Mouse (Mus musculus): Measurements from ENCODE around the gene Arpp21. TPM values are rescaled to one million over a fixed set of nuclear protein-coding genes. Genes with fewer than 3 reads are reported as not detected.

Gene Arpp21
- polyA plus RNA-seq (2015; fragmentation: Nextera tagmentation; extraction: Ambion mirVana), result 48.2 and 61.8 TPM in 2 replicates

DNA sequence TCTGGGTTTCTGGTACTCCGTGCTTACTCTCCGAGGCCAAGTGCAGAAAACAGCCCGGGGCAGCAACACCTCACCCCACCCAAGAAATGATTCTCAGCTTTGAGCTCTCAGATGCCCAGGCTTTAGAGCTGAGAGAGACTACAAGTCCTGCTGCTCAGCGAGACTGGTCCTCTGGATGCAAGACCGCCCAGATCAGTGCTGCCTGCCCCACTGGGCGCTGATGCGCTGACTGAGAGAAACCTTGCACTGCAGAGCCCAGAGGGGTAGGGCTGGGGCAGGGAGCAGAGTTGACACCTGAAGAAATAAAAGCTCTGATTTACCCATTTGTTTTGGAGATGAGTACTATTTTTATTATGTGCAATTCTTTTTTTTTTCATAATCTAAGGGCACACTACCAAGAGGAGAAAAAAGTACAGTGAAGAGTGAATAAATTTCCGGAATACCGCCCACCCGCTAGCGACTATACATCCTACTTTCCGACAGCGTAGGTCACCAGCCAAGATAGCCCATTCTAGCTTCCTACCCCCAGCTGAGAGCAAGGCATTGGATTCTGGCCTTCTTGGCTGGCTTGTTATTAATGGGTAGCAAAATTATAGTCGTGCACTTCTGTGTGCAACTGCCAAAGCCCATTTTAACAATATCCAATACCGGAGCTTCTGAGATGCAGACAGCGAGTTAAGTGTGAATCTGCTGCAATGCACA lies at the start of gene Arpp21:
Arpp21 (minus strand) TSS at position 243 of the 702 bp plus-strand sequence.
- H3K36me3 ChIP-seq (ENCODE audit: control insufficient read depth, insufficient read depth, low read length), result no peaks in the 10 kb centered on the region
- H3K27ac ChIP-seq (ENCODE audit: low read depth, low read length), result peak within 1 kb of the TSS; percentile 96
- peak within 1 kb of the TSS; percentile 90 for H3K9ac ChIP-seq (ENCODE audit: low read depth, low read length)
- H3K27me3 ChIP-seq (replicated peaks; ENCODE audit: control insufficient read depth, insufficient read depth, low read length), result no peaks in the 10 kb centered on the region
- no peaks in the 10 kb centered on the region for H3K4me1 ChIP-seq (ENCODE audit: control insufficient read depth, insufficient read depth, low read depth, low read length)
- no peaks in the 10 kb centered on the region for H3K9me3 ChIP-seq (ENCODE audit: control insufficient read depth, low read length)
- peak; percentile 74 for ATAC-seq
- peak within 1 kb of the TSS; percentile 69 for H3K4me3 ChIP-seq (ENCODE audit: low read length)
- 10% methylated on average over 16 of the region's 16 CpGs for WGBS
- H3K4me2 ChIP-seq (ENCODE audit: low read length), result peak within 1 kb of the TSS; percentile 83

- no peak for ATAC-seq
- Histone ChIP-seq H3K4me2 (ENCODE audit: low read length) (no peak overlapping the region), H3K27me3 (replicated peaks; ENCODE audit: control insufficient read depth, insufficient read depth, low read length) (no peaks in the 10 kb centered on the region), H3K27ac (ENCODE audit: low read depth, low read length) (no peak overlapping the region), H3K36me3 (ENCODE audit: control insufficient read depth, insufficient read depth, low read length) (no peaks in the 10 kb centered on the region), H3K9me3 (ENCODE audit: control insufficient read depth, low read length) (no peaks in the 10 kb centered on the region), H3K4me3 (ENCODE audit: low read length) (no peak overlapping the region), H3K4me1 (ENCODE audit: control insufficient read depth, insufficient read depth, low read depth, low read length) (no peaks in the 10 kb centered on the region), H3K9ac (ENCODE audit: low read depth, low read length) (no peak overlapping the region)
- 84% methylated on average over 8 of the region's 8 CpGs for whole genome bisulfite sequencing
Observed at GRCm38 (mm10) chr9:112272426-112272969, 36.8 kb upstream of the Arpp21 start.

- Histone ChIP-seq H3K27ac (ENCODE audit: low read depth, low read length) (no peak overlapping the region), H3K9me3 (ENCODE audit: control insufficient read depth, low read length) (no peaks in the 10 kb centered on the region), H3K4me3 (ENCODE audit: low read length) (no peak overlapping the region), H3K9ac (ENCODE audit: low read depth, low read length) (no peak overlapping the region), H3K27me3 (replicated peaks; ENCODE audit: control insufficient read depth, insufficient read depth, low read length) (no peaks in the 10 kb centered on the region), H3K4me1 (ENCODE audit: control insufficient read depth, insufficient read depth, low read depth, low read length) (no peaks in the 10 kb centered on the region), H3K36me3 (ENCODE audit: control insufficient read depth, insufficient read depth, low read length) (no peaks in the 10 kb centered on the region), H3K4me2 (ENCODE audit: low read length) (no peak overlapping the region)
- 73% methylated on average over 4 of the region's 4 CpGs for WGBS
- no peak for ATAC-seq
Observed at GRCm38 (mm10) chr9:112264982-112265641, 29.4 kb upstream of the Arpp21 start.

DNA sequence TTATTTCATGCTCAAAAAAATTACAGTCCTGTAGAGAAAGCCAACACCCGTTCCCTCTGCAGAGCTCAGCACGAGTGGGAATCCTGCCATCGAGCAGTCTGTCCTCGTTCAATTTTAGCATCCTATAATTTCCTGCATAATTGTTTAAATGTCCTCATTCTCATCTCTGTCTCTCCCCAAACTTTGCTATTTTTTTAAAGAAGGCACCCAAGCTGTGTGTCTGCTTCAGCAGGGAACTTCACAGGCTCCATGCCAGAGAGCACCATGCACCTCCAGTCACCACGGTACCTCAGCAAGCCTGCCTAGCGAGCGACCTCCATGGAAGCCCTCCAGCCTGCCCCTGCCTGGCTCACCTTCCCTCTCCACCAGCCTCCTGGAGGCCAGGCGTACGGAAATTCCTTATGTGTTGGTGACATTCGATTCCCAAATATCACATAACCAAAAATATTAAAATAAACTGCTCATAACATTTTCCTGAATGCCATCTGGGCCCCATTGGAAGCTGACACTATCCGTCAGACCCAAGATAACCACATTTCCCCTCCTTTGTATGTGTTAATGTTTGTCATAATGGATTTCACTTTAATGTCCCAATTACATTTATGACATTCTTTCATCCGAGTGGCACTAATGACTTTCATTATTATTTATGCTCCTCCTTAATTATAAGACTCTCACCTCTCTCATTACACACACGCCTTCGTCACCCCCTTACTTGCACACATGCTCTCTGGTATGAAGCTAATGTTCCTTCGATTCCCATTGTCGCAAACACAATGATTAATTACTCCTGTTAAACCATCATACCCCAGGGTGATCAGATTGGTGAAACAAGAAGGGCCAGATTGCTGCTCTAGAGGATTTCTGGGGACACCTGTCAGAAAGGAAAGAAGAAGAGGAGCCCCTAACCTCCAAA lies 26.5 kb upstream of the Arpp21 start:
- no peaks in the 10 kb centered on the region for H3K4me1 ChIP-seq (ENCODE audit: control insufficient read depth, insufficient read depth, low read depth, low read length)
- 0 out of 2 replicates have a peak, but pooled peaks have one; percentile 17 for ATAC-seq
- no peaks in the 10 kb centered on the region for H3K9me3 ChIP-seq (ENCODE audit: control insufficient read depth, low read length)
- H3K4me3 ChIP-seq (ENCODE audit: low read length), result no peak overlapping the region
- 66% methylated on average over 16 of the region's 16 CpGs for WGBS
- no peaks in the 10 kb centered on the region for H3K36me3 ChIP-seq (ENCODE audit: control insufficient read depth, insufficient read depth, low read length)
- H3K4me2 ChIP-seq (ENCODE audit: low read length), result no peak overlapping the region
- no peaks in the 10 kb centered on the region for H3K27me3 ChIP-seq (replicated peaks; ENCODE audit: control insufficient read depth, insufficient read depth, low read length)
- peak overlapping the region; percentile 29 for H3K27ac ChIP-seq (ENCODE audit: low read depth, low read length)
- no peak overlapping the region for H3K9ac ChIP-seq (ENCODE audit: low read depth, low read length)

GRCm38 (mm10) chr9:112261556-112261955 lies 25.8 kb upstream of the Arpp21 start:
- no peak for ATAC-seq
- Histone ChIP-seq H3K4me2 (ENCODE audit: low read length) (no peak overlapping the region), H3K9me3 (ENCODE audit: control insufficient read depth, low read length) (no peaks in the 10 kb centered on the region), H3K27me3 (replicated peaks; ENCODE audit: control insufficient read depth, insufficient read depth, low read length) (no peaks in the 10 kb centered on the region), H3K36me3 (ENCODE audit: control insufficient read depth, insufficient read depth, low read length) (no peaks in the 10 kb centered on the region), H3K27ac (ENCODE audit: low read depth, low read length) (peak overlapping the region; percentile 29; the same call in 1 of the 2 replicates), H3K4me3 (ENCODE audit: low read length) (no peak overlapping the region), H3K9ac (ENCODE audit: low read depth, low read length) (no peak overlapping the region), H3K4me1 (ENCODE audit: control insufficient read depth, insufficient read depth, low read depth, low read length) (no peaks in the 10 kb centered on the region)
- 46% methylated on average over 2 of the region's 2 CpGs for WGBS

GRCm38 (mm10) chr9:112260696-112261095 lies 25.0 kb upstream of the Arpp21 start:
- H3K27me3 ChIP-seq (replicated peaks; ENCODE audit: control insufficient read depth, insufficient read depth, low read length), result no peaks in the 10 kb centered on the region
- H3K4me2 ChIP-seq (ENCODE audit: low read length), result no peak overlapping the region
- WGBS, result 61% methylated on average over 2 of the region's 2 CpGs
- no peak overlapping the region for H3K9ac ChIP-seq (ENCODE audit: low read depth, low read length)
- H3K36me3 ChIP-seq (ENCODE audit: control insufficient read depth, insufficient read depth, low read length), result no peaks in the 10 kb centered on the region
- H3K9me3 ChIP-seq (ENCODE audit: control insufficient read depth, low read length), result no peaks in the 10 kb centered on the region
- no peak for ATAC-seq
- H3K4me1 ChIP-seq (ENCODE audit: control insufficient read depth, insufficient read depth, low read depth, low read length), result no peaks in the 10 kb centered on the region
- H3K27ac ChIP-seq (ENCODE audit: low read depth, low read length), result 0 out of 2 replicates have a peak overlapping the region, but pooled peaks have one; percentile 20
- H3K4me3 ChIP-seq (ENCODE audit: low read length), result no peak overlapping the region

DNA sequence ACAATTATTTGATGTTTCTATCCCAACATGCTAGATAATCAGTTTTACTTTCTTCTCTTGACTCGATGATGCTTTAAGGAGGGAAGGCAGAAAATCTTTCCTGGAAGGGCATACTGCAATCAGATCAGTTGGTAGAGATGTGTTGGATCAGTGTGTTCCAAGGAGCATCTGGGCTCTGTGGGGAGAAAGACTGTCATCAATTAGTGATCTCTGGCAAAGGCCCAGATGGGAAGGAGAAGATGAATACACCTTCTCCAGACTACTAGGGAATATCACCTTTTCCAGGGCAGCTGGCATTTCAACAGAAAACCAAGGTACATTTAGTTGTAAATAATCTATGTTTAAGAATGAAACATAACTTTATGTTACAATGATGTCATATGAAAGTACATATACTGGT lies 22.8 kb upstream of the Arpp21 start:
- no peak for ATAC-seq
- no peak overlapping the region for H3K4me3 ChIP-seq (ENCODE audit: low read length)
- H3K27me3 ChIP-seq (replicated peaks; ENCODE audit: control insufficient read depth, insufficient read depth, low read length), result no peaks in the 10 kb centered on the region
- H3K4me1 ChIP-seq (ENCODE audit: control insufficient read depth, insufficient read depth, low read depth, low read length), result no peaks in the 10 kb centered on the region
- H3K36me3 ChIP-seq (ENCODE audit: control insufficient read depth, insufficient read depth, low read length), result no peaks in the 10 kb centered on the region
- 77% methylated on average over 1 of the region's 1 CpGs for WGBS
- no peak overlapping the region for H3K9ac ChIP-seq (ENCODE audit: low read depth, low read length)
- H3K4me2 ChIP-seq (ENCODE audit: low read length), result no peak overlapping the region
- H3K9me3 ChIP-seq (ENCODE audit: control insufficient read depth, low read length), result no peaks in the 10 kb centered on the region
- no peak overlapping the region for H3K27ac ChIP-seq (ENCODE audit: low read depth, low read length)

GRCm38 (mm10) chr9:112255971-112256370 lies 20.2 kb upstream of the Arpp21 start:
- H3K4me2 ChIP-seq (ENCODE audit: low read length), result no peak overlapping the region
- H3K9ac ChIP-seq (ENCODE audit: low read depth, low read length), result no peak overlapping the region
- no peaks in the 10 kb centered on the region for H3K36me3 ChIP-seq (ENCODE audit: control insufficient read depth, insufficient read depth, low read length)
- H3K27ac ChIP-seq (ENCODE audit: low read depth, low read length), result no peak overlapping the region
- H3K9me3 ChIP-seq (ENCODE audit: control insufficient read depth, low read length), result no peaks in the 10 kb centered on the region
- no peaks in the 10 kb centered on the region for H3K4me1 ChIP-seq (ENCODE audit: control insufficient read depth, insufficient read depth, low read depth, low read length)
- no peak for ATAC-seq
- 69% methylated on average over 2 of the region's 2 CpGs for WGBS
- no peak overlapping the region for H3K4me3 ChIP-seq (ENCODE audit: low read length)
- H3K27me3 ChIP-seq (replicated peaks; ENCODE audit: control insufficient read depth, insufficient read depth, low read length), result no peaks in the 10 kb centered on the region

Data from hindbrain, embryonic 16.5 days (tissue).